Mouse (Mus musculus): ENCODE results near the gene Hectd2. TPM values are rescaled to one million over a fixed set of nuclear protein-coding genes. Genes with fewer than 3 reads are reported as not detected.

Gene Hectd2
- polyA plus RNA-seq, 2 experiments from 2014 or later: 0.63 to 1.5 TPM

- ATAC-seq: no peak
Observed at GRCm38 (mm10) chr19:36564396-36564795, 10.0 kb downstream of the Hectd2 start.

DNA sequence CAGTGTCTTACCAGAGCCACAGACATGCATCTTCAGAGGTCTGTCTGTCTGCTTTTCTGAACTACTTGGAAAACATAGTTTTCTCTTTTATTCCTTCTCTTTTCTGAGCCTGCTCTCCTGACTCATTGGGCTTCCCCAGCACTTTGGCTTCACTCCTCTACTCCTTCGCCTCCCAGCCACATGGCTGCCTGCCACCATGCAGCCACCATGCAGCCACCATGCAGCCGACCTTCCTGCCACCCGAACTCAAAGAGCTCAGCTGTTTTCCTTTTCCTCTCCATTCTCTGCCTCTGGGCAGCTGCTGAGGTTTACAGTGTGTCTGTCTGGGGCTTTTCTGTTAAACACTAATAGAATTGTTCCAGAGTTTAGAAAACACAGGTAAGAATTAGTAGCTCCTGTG is 19.5 kb downstream of the Hectd2 start:
- no peak for ATAC-seq

GRCm38 (mm10) chr19:36575159-36575558 is 20.7 kb downstream of the Hectd2 start:
- ATAC-seq: no peak

DNA sequence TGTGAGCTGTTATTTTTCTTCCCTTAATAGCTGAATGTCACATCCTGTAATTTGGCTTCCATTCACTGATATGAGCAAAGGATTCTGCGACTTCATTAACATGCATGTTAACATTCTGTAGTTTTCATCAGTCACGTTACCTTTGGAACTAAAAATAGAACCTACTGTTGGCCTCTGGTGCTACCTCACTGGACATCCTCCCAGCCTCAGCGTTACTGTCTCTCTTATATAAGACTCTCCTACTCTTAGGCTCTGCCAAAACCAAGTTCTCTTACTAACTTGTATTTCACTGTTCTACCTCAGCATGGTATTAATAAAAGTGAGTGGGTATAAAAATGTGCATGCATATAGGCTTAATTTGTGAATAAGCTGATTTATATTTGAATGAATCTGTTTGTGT is 26.4 kb downstream of the Hectd2 start:
- ATAC-seq: no peak

DNA sequence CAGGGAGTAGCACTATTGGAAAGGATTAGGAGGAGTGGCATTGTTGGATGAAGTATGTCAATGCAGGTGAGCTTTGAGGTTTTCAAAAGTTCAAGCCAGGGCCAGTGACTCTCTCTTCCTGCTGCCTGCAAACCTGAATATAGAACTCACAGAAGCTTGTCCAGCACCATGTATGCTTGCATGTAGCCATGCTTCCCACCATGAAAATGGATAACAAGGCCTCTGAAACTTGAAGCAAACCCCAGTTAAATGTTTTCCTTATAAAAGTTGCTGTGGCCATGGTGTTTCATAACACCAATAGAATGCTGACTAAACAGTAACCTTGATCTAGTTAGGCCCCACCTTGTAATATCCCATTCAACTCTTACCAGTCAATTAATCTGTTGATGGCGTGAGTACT is 27.7 kb downstream of the Hectd2 start:
- no peak for ATAC-seq

GRCm38 (mm10) chr19:36585505-36585904 is 31.1 kb downstream of the Hectd2 start:
- ATAC-seq: no peak

DNA sequence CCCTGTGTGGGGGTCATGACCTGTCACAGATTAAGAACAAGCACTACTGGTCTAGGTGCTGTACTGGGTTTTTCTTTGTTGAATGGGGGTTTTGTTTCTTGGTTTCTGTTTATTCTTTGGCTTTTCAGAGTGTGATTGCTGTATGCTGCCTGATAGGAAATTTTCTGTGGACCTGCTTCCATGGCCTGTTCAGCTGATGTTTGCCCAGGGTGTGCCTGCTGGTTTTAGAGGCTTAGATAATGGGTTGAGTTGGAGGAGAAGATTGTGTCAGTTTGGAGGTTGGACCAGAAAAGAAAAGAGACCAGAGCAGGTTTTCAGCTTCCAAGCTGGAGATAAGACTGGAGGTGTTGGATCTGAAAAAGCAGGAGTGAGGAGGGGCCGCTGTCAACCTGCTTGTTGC is 40.0 kb downstream of the Hectd2 start:
- no peak for ATAC-seq

- ATAC-seq: no peak
Observed at GRCm38 (mm10) chr19:36601869-36602268, 47.4 kb downstream of the Hectd2 start.

- no peak for ATAC-seq
Observed at GRCm38 (mm10) chr19:36602535-36603312, 48.3 kb downstream of the Hectd2 start.

- ATAC-seq: no peak
Observed at GRCm38 (mm10) chr19:36606270-36606669, 51.8 kb downstream of the Hectd2 start.

DNA sequence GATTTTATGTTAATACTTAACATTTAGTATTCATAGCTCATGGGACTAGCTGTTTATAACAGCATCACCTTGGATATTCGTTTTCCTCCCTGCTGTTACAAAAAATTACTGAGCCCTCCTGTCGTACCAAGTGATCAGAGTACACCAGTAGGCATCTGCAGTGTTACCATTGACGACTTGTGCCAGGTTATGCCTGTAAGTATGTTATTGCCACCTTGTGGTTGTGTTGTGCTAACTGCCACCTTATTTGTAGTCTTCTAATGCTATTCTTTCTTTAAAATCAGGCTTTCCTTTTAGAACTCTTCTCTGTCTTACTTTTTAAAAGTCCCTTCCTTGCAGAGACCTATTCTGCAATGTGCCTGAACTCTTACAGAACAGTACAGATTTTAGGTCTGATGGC is 54.8 kb downstream of the Hectd2 start:
- ATAC-seq: no peak

DNA sequence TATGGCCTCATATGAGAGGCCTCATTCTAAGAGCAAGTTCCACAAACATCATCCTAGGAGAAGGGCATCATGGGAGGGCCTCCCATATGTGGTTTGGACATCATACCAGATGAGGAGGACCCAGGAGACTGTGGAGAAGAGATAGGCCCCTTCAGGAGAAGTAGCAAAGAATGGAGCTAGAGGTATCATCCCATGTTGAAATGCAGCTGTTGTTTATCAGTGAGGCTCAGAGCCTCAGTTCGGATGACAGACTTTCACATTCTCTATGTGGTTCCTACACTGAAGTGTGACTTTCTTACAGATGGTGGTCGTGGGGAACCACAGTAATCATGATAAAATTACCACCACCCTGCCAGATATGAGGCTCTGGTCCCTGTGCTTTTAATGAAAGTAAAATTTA is 55.9 kb downstream of the Hectd2 start:
- ATAC-seq: no peak

DNA sequence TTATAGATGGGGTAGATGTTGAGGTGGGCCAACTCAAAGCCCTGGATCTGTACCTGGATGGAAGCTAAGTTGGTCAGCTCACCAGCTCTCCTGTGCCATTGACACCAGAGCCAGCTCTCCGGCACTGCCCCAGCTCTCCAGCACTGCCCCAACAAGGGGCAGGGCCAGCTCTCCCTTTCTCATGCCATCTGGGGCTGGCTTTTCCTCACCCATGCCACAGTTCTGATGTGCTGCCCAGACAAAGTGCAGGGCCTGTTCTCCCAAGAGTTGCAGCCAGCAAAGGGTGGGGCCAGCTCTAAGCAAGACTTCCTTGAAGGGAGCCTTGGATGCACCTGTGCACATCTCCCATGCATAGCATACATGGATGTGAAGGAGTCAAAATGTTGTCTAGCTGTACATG is 71.5 kb downstream of the Hectd2 start:
- ATAC-seq: no peak

DNA sequence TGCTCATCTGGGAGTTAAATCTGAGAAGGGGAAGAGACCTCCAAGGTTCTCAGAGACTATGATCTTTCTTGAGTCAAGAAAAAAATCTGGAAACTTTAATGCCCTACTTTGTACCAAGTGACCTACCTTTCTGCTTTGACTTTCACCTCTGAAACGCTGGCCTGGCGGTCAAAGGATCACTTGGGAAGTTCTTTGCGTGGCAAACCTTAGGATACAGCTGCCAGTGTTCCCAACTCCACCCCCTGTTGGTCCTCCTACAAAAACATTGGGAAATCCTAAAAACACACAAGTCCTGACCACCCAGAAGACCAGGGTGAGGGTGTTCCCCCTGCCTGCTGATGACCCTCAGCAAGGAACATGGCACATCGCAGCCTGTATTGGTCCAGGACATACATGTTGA is 72.4 kb downstream of the Hectd2 start:
- no peak for ATAC-seq

GRCm38 (mm10) chr19:36629394-36629910 is 75.0 kb downstream of the Hectd2 start:
- ATAC-seq: no peak

DNA sequence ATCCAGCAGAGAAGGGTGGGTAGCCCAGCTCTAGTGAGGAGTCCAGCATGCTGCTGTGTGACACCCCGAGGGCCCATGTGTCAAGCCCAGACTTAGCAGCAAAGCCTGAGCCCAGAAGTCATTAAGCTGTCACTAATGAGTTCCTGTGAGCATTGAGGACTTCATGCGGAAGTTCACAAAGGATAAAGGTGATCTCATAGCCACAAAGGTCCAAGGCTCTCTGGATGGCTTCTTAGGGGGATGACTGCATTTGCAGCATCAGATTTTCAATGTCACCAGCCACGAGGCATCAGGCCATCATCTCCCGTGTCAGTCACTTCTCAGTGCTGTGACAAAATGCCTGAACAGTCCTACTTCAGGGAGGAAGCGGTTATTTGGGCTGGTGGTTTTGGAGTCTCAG is 75.9 kb downstream of the Hectd2 start:
- no peak for ATAC-seq

DNA sequence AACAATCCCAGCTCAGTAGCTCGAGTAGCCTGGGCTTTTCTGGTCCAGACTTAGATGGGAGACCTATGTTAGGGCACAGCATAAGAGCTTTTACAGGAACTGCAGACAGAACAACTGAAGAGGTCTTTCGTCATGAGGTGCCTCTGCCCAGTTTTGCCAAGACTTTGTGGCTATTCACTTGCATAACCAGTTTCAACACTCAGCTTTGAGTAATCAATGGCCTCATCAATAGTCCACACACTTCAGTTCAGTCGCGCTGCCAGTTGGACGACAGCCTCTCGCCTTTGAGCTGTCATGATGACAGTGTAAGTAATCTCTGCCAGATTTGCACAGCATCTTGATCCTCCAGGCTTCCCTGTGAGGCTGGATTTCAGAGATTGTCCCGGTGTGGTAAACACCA is 80.3 kb downstream of the Hectd2 start:
- no peak for ATAC-seq

- no peak for ATAC-seq
Observed at GRCm38 (mm10) chr19:36637223-36637622, 82.8 kb downstream of the Hectd2 start.

DNA sequence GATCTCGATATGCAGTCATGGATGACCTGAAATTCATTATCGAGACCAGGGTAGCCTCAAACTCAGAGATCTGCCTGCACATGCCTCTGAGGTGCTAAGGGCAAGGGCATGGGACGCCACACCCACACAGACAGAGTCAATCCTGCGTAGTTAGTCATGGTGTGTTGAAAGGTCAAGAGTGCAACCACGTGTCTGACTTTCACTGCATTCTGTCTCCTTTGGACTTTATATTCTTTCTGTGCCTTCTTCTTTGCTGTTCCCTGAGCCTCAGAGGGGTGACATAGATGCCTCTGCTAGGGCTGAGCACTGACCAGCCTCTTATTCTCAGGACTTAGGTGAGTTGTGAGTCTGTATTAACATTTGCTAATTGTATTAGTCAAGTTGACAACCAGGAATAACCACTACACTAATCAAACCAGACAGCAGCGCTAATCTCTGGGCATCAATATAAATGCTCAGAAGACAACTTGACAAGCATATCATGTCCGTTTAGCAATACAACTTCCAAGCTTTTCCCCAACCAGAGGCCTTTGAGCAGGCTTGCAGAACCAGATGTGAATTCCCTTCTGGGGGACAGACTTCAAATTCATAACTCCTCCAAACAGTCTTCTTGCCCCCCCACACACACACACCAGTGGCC is 83.6 kb downstream of the Hectd2 start:
- ATAC-seq: no peak

- no peak for ATAC-seq
Observed at GRCm38 (mm10) chr19:36639072-36639471, 84.6 kb downstream of the Hectd2 start.

- ATAC-seq: no peak
Observed at GRCm38 (mm10) chr19:36641128-36641527, 86.7 kb downstream of the Hectd2 start.

DNA sequence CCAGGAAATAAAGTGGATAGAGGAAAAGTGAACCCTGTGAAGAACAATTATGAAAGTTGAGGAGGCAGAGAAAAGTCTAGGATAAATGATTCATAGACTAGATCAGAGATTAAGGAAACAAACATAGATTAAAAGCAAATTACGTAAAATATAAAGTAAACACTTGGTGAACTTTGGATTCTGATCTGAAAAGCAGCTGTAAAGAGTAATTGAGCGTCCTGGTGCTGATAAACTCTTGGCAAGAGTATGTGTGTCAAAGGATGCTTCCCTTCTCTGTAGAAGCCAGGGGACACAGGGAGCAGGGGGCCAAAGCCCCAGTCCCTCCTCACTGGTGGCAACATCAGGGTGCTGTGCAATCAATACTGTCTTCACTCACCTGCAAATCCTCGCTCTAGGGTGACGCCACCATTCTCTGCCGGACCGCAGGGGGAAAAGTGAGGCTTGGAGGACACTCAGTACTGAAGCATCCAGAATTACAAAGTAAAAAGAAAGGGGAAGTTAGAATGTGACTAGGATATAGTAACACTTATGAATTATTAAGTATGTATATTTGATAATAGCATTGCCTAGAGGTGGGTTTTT is 91.0 kb downstream of the Hectd2 start:
- ATAC-seq: no peak

GRCm38 (mm10) chr19:36646132-36646828 is 91.8 kb downstream of the Hectd2 start:
- ATAC-seq: no peak
